9 mouse cellular contexts compared by ENCODE assay signal in genomic region chr14:122912137-122912536, GRCm38 (mm10). TPM values are rescaled to one million over a fixed set of nuclear protein-coding genes. Genes with fewer than 3 reads are reported as not detected.
A peak's percentile ranks its signal among the peaks of the same experiment; 100 is the strongest.
DNase-seq lines count a peak whose midpoint lies in the region; ATAC-seq and TF ChIP-seq lines count a peak whose summit lies in the region.
"Had no signal": no experiment of that assay in that cellular context is flagged by ENCODE, and none has a peak within 500 bp of the region (broad histone marks: within the 10 kb centered on the region; RNA-seq: fewer than 3 reads in every experiment).

No protein-coding gene starts in this region.

- no peaks in the 10 kb centered on the region; the same call in 1 of the 2 replicates for H3K27me3 ChIP-seq in kidney, embryonic 16.5 days (ENCODE audit: insufficient read depth, low read length)
- peaks cover 9% of the 10 kb centered on the region; the same call in 1 of the 2 replicates for H3K27me3 ChIP-seq in hindbrain, embryonic 15.5 days
- H3K27me3 ChIP-seq in myocyte (ENCODE audit: control insufficient read depth, insufficient read depth, insufficient read length), result no peaks in the 10 kb centered on the region

- ATAC-seq in kidney, embryonic 16.5 days (ENCODE audit: low FRiP score, low TSS enrichment), result no peak
- ATAC-seq in hindbrain, embryonic 15.5 days (ENCODE audit: low FRiP score, low read depth), result no peak

- H3ac ChIP-seq in myocyte (ENCODE audit: control insufficient read depth, insufficient read length), result peak overlapping the region; percentile 54

- no peak for TF ChIP-seq POLR2A in myocyte (IDR thresholded peaks at IDR 0.05; ENCODE audit: insufficient read length, low read depth)

- H3K4me3 ChIP-seq in kidney, embryonic 16.5 days (ENCODE audit: low read length), result peak overlapping the region; percentile 78
- peak overlapping the region; percentile 81; the same call in 1 of the 2 replicates for H3K4me3 ChIP-seq in hindbrain, embryonic 15.5 days
- H3K4me3 ChIP-seq in myocyte, result peak overlapping the region; percentile 33

- no peak overlapping the region for H3K27ac ChIP-seq in kidney, embryonic 16.5 days (ENCODE audit: low read length)
- no peak overlapping the region for H3K27ac ChIP-seq in hindbrain, embryonic 15.5 days (replicated peaks)

- no peaks in the 10 kb centered on the region; the same call in 1 of the 2 replicates for H3K36me3 ChIP-seq in kidney, embryonic 16.5 days (ENCODE audit: insufficient read depth, low read length)
- 0 out of 2 replicates have a peak, but pooled peaks cover 2% of the 10 kb centered on the region for H3K36me3 ChIP-seq in hindbrain, embryonic 15.5 days
- no peaks in the 10 kb centered on the region for H3K36me3 ChIP-seq in myocyte (ENCODE audit: control insufficient read depth, insufficient read depth)

- 43% methylated on average over 1 of the region's 1 CpGs for WGBS in kidney, embryonic 16.5 days
- 71% methylated on average over 1 of the region's 1 CpGs for WGBS in hindbrain, embryonic 15.5 days

- H3K9ac ChIP-seq in kidney, embryonic 16.5 days (replicated peaks; ENCODE audit: low read length), result peak overlapping the region; percentile 76
- H3K9ac ChIP-seq in hindbrain, embryonic 15.5 days, result no peak overlapping the region

- peaks cover 13% of the 10 kb centered on the region; the same call in 1 of the 2 replicates for H3K4me1 ChIP-seq in kidney, embryonic 16.5 days (ENCODE audit: insufficient read depth, low read length)
- peaks cover 14% of the 10 kb centered on the region for H3K4me1 ChIP-seq in hindbrain, embryonic 15.5 days (replicated peaks)

- H3K4me2 ChIP-seq in kidney, embryonic 16.5 days (replicated peaks; ENCODE audit: low read depth, low read length), result peak overlapping the region; percentile 79
- peak overlapping the region; percentile 99 for H3K4me2 ChIP-seq in hindbrain, embryonic 15.5 days
- peak overlapping the region; percentile 86 for H3K4me2 ChIP-seq in myocyte (ENCODE audit: low read depth)

- no peak for DNase-seq in kidney, postnatal 25 days
- DNase-seq in brain, adult 2 months (ENCODE audit: low read depth, low spot score), result peak; percentile 27
- no peak for DNase-seq in right cerebral cortex, postnatal 36 days (ENCODE audit: low spot score in 2 of 2)
- no peak for DNase-seq in layer of hippocampus, postnatal 14 days (ENCODE audit: low spot score in 2 of 2)
- no peak for DNase-seq in kidney, adult 8-10 months
- DNase-seq: adrenal gland, postnatal 14 days had no signal

- no peaks in the 10 kb centered on the region for H3K79me2 ChIP-seq in myocyte (ENCODE audit: control insufficient read depth, insufficient read depth)

- peaks cover 5% of the 10 kb centered on the region; the same call in 1 of the 2 replicates for H3K9me3 ChIP-seq in kidney, embryonic 16.5 days (ENCODE audit: low read length)
- H3K9me3 ChIP-seq in hindbrain, embryonic 15.5 days, result no peaks in the 10 kb centered on the region

TF ChIP-seq in myocyte, 11 proteins besides CTCF, POLR2A, EP300 and RAD21:
- TF ChIP-seq TCF12 (IDR thresholded peaks at IDR 0.05; ENCODE audit: insufficient read depth, poor library complexity, severe bottlenecking) (no peak), SRF (IDR thresholded peaks at IDR 0.05; ENCODE audit: control insufficient read depth, insufficient read length, low read depth) (no peak), E2F4 (IDR thresholded peaks at IDR 0.05; ENCODE audit: insufficient read depth) (no peak), POLR2AphosphoS2 (IDR thresholded peaks at IDR 0.05; ENCODE audit: insufficient read length, low read depth) (no peak), TCF3 (IDR thresholded peaks at IDR 0.05; ENCODE audit: insufficient read length, low read depth) (no peak), MYOG (IDR thresholded peaks at IDR 0.05; ENCODE audit: control insufficient read depth in 1 of 3, insufficient read depth in 1 of 3, insufficient read length in 2 of 3, low read depth in 2 of 3) (no peak), MYOD1 (IDR thresholded peaks at IDR 0.05; ENCODE audit: control insufficient read depth in 1 of 3, insufficient read length in 2 of 3, low read depth in 2 of 3) (no peak), CEBPB (IDR thresholded peaks at IDR 0.05; ENCODE audit: insufficient read depth, poor library complexity, severe bottlenecking) (no peak), MAX (IDR thresholded peaks at IDR 0.05; ENCODE audit: low read depth) (no peak), USF1 (IDR thresholded peaks at IDR 0.05; ENCODE audit: low read depth) (no peak), REST (IDR thresholded peaks at IDR 0.05; ENCODE audit: insufficient read depth, insufficient read length) (no peak)

RNA-seq across cellular contexts. Expression of gene Ggact, which starts 1.4 kb away (rescaled TPM):
- 19.2 and 20.5 TPM in 2 replicates for polyA plus RNA-seq in kidney, embryonic 16.5 days (2015; fragmentation: Nextera tagmentation; extraction: Ambion mirVana)
- 10.8 and 13.7 TPM in 2 replicates for polyA plus RNA-seq in hindbrain, embryonic 15.5 days (2015; fragmentation: Nextera tagmentation; extraction: Ambion mirVana)
- 17.0 TPM for polyA plus RNA-seq in myocyte (2012; fragmentation: generic; extraction: Trizol)
- 10 to 100 TPM; 22.2 to 23.3 TPM for total RNA-seq in layer of hippocampus, postnatal 14 days (2021)
